Mouse (Mus musculus): ENCODE measurements around the gene Ift46.
A peak's percentile ranks its signal among the peaks of the same experiment; 100 is the strongest.

DNA sequence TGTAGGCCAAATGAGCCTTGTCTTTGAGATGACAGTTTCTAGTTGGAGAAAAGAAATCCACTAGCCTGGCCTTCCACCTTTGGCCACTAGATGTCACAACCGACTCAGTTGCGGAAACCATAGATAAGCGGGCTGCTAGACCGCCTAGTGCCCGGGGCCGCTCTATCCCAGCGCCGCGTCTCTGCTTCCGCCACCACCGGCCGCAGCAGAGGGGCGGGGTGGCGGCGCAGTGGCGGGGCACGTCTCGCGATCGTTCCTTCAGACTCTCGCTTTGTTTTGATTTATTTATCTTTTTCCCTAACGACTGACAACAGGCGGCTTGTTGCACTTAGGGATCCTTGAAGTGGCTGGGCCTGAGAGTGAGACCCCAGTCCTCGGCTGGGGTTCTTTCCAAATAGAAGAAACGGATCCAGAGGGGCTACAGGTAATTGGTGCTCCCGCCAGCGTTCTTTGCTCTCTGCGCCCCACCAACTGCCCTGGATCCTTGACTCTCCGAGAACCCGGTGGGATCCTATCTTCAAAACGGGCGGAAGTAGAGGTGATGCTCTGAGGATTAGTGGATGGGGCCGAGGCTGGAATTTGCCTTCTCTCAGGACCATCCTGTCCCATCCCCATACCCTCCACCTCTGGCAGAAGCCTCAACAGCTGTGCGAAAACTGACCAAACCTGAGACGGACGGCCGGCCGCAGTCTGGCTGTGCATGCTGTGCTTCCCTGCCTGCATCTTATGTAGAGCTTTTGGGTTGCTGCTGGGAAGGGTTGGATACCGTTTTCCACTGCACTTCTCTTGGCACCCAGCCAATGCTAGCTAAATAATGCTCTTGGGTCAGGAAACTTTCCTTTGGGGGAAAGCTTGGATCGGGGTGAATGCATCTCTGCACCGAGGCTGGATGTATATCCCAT is 5.3 kb downstream of the Ift46 start:
- TF ChIP-seq POLR2A (IDR thresholded peaks at IDR 0.05; ENCODE audit: borderline replicate concordance, control insufficient read depth, low read depth, low read length): peak; percentile 56; the same call in 1 of the 2 replicates
- TF ChIP-seq CTCF (IDR thresholded peaks at IDR 0.05; ENCODE audit: control insufficient read depth, insufficient read depth, low read length): peak; percentile 76
